Comparison of ENCODE assay signal across 8 mouse cellular contexts in the genomic region with DNA sequence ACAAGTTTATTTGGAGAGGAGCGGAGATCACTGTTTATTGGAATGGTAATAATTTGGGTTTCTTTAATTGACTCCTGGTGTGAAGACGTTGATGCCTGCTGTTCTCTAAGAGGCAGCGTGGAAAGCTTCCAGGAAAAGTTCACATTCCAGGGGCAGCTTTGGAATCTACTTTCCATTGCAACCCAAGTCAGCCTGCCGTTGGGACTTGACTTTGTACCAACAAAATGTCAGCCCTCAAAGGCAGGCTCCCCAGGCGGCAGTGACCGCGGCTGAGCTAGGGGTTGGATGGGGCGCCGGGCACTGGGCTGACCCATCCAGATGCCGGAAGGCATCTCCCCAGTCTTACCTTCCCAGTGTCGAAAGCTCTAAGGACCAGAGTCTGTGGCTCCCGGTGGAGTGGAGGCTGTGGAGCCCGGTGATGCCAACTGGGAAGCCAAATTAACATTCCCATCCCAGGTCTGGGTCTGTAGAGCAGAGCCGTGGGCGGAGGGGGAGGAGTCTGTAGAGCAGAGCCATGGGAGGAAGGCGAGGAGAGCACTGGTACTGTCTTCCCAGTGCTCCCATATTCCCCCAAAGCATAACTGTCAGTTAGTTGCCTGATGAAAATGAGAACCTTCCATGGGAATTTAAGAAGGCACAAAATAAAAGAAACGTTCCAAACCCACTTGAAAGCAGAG. TPM values are rescaled to one million over a fixed set of nuclear protein-coding genes. Genes with fewer than 3 reads are reported as not detected.
A peak's percentile ranks its signal among the peaks of the same experiment; 100 is the strongest.
DNase-seq lines count a peak whose midpoint lies in the region; ATAC-seq and TF ChIP-seq lines count a peak whose summit lies in the region.

No protein-coding gene starts in this region.

- no peaks in the 10 kb centered on the region for H3K36me3 ChIP-seq in midbrain, embryonic 10.5 days
- no peaks in the 10 kb centered on the region for H3K36me3 ChIP-seq in midbrain, embryonic 15.5 days (replicated peaks)
- H3K36me3 ChIP-seq in kidney, embryonic 16.5 days (ENCODE audit: insufficient read depth, low read length), result no peaks in the 10 kb centered on the region
- no peaks in the 10 kb centered on the region for H3K36me3 ChIP-seq in midbrain, postnatal 0 days (ENCODE audit: insufficient read depth, low read length)

- H3K4me1 ChIP-seq in midbrain, embryonic 10.5 days, result peaks cover 9% of the 10 kb centered on the region
- H3K4me1 ChIP-seq in midbrain, embryonic 15.5 days, result no peaks in the 10 kb centered on the region
- H3K4me1 ChIP-seq in kidney, embryonic 16.5 days (ENCODE audit: insufficient read depth, low read length), result peaks cover 7% of the 10 kb centered on the region
- H3K4me1 ChIP-seq in midbrain, postnatal 0 days (ENCODE audit: insufficient read depth, low read length), result no peaks in the 10 kb centered on the region

- no peak overlapping the region for H3K9ac ChIP-seq in midbrain, embryonic 15.5 days
- H3K9ac ChIP-seq in kidney, embryonic 16.5 days (replicated peaks; ENCODE audit: low read length), result no peak overlapping the region
- no peak overlapping the region for H3K9ac ChIP-seq in midbrain, postnatal 0 days (replicated peaks; ENCODE audit: low read length, poor library complexity, severe bottlenecking)

- H3K27ac ChIP-seq in midbrain, embryonic 10.5 days (replicated peaks), result 0 out of 2 replicates have a peak overlapping the region, but pooled peaks have one; percentile 2
- H3K27ac ChIP-seq in midbrain, embryonic 15.5 days, result no peak overlapping the region
- no peak overlapping the region for H3K27ac ChIP-seq in kidney, embryonic 16.5 days (ENCODE audit: low read length)
- no peak overlapping the region for H3K27ac ChIP-seq in midbrain, postnatal 0 days (ENCODE audit: low read depth, low read length)

- peaks cover 19% of the 10 kb centered on the region for H3K27me3 ChIP-seq in midbrain, embryonic 10.5 days (ENCODE audit: low read depth, poor library complexity, severe bottlenecking)
- no peaks in the 10 kb centered on the region for H3K27me3 ChIP-seq in midbrain, embryonic 15.5 days (replicated peaks)
- H3K27me3 ChIP-seq in kidney, embryonic 16.5 days (ENCODE audit: insufficient read depth, low read length), result no peaks in the 10 kb centered on the region
- H3K27me3 ChIP-seq in midbrain, postnatal 0 days (ENCODE audit: insufficient read depth, low read length), result no peaks in the 10 kb centered on the region

- peak; percentile 29 for DNase-seq in midbrain, embryonic 10.5 days (ENCODE audit: low spot score)
- peak; percentile 34 to 48 for DNase-seq in gastrocnemius, postnatal 36 days
- DNase-seq in midbrain, postnatal 0 days (ENCODE audit: low spot score), result peak; percentile 56
- no peak for DNase-seq in natural killer cell, adult 2 months (ENCODE audit: low spot score in 2 of 2)
- DNase-seq in left cerebral cortex, adult 11 months (ENCODE audit: low spot score), result no peak
- DNase-seq in layer of hippocampus, adult 8-10 months (ENCODE audit: low spot score in 2 of 2), result no peak

- H3K4me3 ChIP-seq in midbrain, embryonic 10.5 days, result no peak overlapping the region
- H3K4me3 ChIP-seq in midbrain, embryonic 15.5 days, result no peak overlapping the region
- H3K4me3 ChIP-seq in kidney, embryonic 16.5 days (ENCODE audit: low read length), result no peak overlapping the region
- H3K4me3 ChIP-seq in midbrain, postnatal 0 days (ENCODE audit: low read depth, low read length), result no peak overlapping the region

- WGBS in midbrain, embryonic 10.5 days, result 37% methylated on average over 17 of the region's 17 CpGs
- 34% methylated on average over 17 of the region's 17 CpGs for WGBS in midbrain, embryonic 15.5 days
- WGBS in kidney, embryonic 16.5 days, result 28% methylated on average over 17 of the region's 17 CpGs
- WGBS in midbrain, postnatal 0 days, result 34% methylated on average over 17 of the region's 17 CpGs

- H3K4me2 ChIP-seq in midbrain, embryonic 15.5 days, result no peak overlapping the region
- peak overlapping the region; percentile 27; the same call in 1 of the 2 replicates for H3K4me2 ChIP-seq in kidney, embryonic 16.5 days (replicated peaks; ENCODE audit: low read depth, low read length)
- no peak overlapping the region for H3K4me2 ChIP-seq in midbrain, postnatal 0 days (ENCODE audit: low read depth, low read length, poor library complexity, severe bottlenecking)

- no peak for ATAC-seq in midbrain, embryonic 15.5 days (replicated peaks)
- no peak for ATAC-seq in kidney, embryonic 16.5 days (ENCODE audit: low FRiP score, low TSS enrichment)
- ATAC-seq in midbrain, postnatal 0 days (ENCODE audit: low FRiP score), result no peak

- TF ChIP-seq CTCF in midbrain, postnatal 0 days (IDR thresholded peaks at IDR 0.05), result no peak

- intact Hi-C loops in gastrocnemius, postnatal 36 days (cut with DNase I), result no loop called here

- no peaks in the 10 kb centered on the region for H3K9me3 ChIP-seq in midbrain, embryonic 10.5 days (replicated peaks)
- no peaks in the 10 kb centered on the region for H3K9me3 ChIP-seq in midbrain, embryonic 15.5 days
- H3K9me3 ChIP-seq in kidney, embryonic 16.5 days (ENCODE audit: low read length), result no peaks in the 10 kb centered on the region
- H3K9me3 ChIP-seq in midbrain, postnatal 0 days (ENCODE audit: low read length), result no peaks in the 10 kb centered on the region

RNA-seq across cellular contexts. Expression of a gene that starts 7.5 kb away (rescaled TPM):
- 9.0 and 9.4 TPM in 2 replicates for polyA plus RNA-seq in midbrain, embryonic 10.5 days (2016; fragmentation: Nextera tagmentation; extraction: Ambion mirVana)
- polyA plus RNA-seq in midbrain, embryonic 15.5 days (2015; fragmentation: Nextera tagmentation; extraction: Ambion mirVana), result 10.9 and 14.8 TPM in 2 replicates
- under 1 TPM in 1 of 2 experiments, not detected in 1; 0.25 TPM for total RNA-seq in gastrocnemius, postnatal 36 days (2021)
- polyA plus RNA-seq in kidney, embryonic 16.5 days (2015; fragmentation: Nextera tagmentation; extraction: Ambion mirVana), result 1.1 and 1.5 TPM in 2 replicates
- total RNA-seq in midbrain, postnatal 0 days (2014; rRNA removed), result 6.0 and 7.5 TPM in 2 replicates
- polyA plus RNA-seq in midbrain, postnatal 0 days (2015; fragmentation: Nextera tagmentation; extraction: Ambion mirVana), result 13.6 and 15.0 TPM in 2 replicates
- 10 to 100 TPM; 15.3 to 29.4 (median 21.6) TPM for total RNA-seq in layer of hippocampus, adult 8-10 months (2022)

RNA-seq across cellular contexts. Expression of a gene that starts 26.4 kb away (rescaled TPM):
- polyA plus RNA-seq in midbrain, embryonic 10.5 days (2016; fragmentation: Nextera tagmentation; extraction: Ambion mirVana), result 5.9 and 8.6 TPM in 2 replicates
- 3.0 and 3.3 TPM in 2 replicates for polyA plus RNA-seq in midbrain, embryonic 15.5 days (2015; fragmentation: Nextera tagmentation; extraction: Ambion mirVana)
- 10 to 100 TPM; 27.9 to 41.0 TPM for total RNA-seq in gastrocnemius, postnatal 36 days (2021)
- 16.0 and 18.2 TPM in 2 replicates for polyA plus RNA-seq in kidney, embryonic 16.5 days (2015; fragmentation: Nextera tagmentation; extraction: Ambion mirVana)
- total RNA-seq in midbrain, postnatal 0 days (2014; rRNA removed), result 11.9 and 12.8 TPM in 2 replicates
- 1.6 and 1.7 TPM in 2 replicates for polyA plus RNA-seq in midbrain, postnatal 0 days (2015; fragmentation: Nextera tagmentation; extraction: Ambion mirVana)
- 10 to 100 TPM in 1 of 4 experiments, 1 to 10 TPM in 3; 7.8 to 11.3 (median 9.3) TPM for total RNA-seq in layer of hippocampus, adult 8-10 months (2022)

Comparison
In these comparisons a context has a peak if more than half of its experiments do, and no peak if none do; other contexts are left out.
1. DNase-seq: peak in midbrain, embryonic 10.5 days (single experiment), gastrocnemius, postnatal 36 days (2 of 2) and midbrain, postnatal 0 days (single experiment); none in natural killer cell, adult 2 months (0 of 2), left cerebral cortex, adult 11 months (single experiment) and layer of hippocampus, adult 8-10 months (0 of 2).